Mouse (Mus musculus): ENCODE data around the gene Gm49403. TPM values are rescaled to one million over a fixed set of nuclear protein-coding genes. Genes with fewer than 3 reads are reported as not detected.

Gene Gm49403
- total RNA-seq, 2 experiments from 2014 or later: not detected

Other genes with a start within 250 kb of the Gm49403 start
Only the 30 nearest of the 32 such genes appear.
- 150 and 218 TPM in 2 replicates for gene Slc3a2, start 160.6 kb upstream of the Gm49403 start, total RNA-seq (2015; ENCODE audit: low replicate concordance)
- 337 and 409 TPM in 2 replicates for gene Slc3a2, start 160.6 kb upstream of the Gm49403 start, total RNA-seq (2017; ENCODE audit: low replicate concordance)
- gene Wdr74, start 148.1 kb upstream of the Gm49403 start, total RNA-seq (2015; ENCODE audit: low replicate concordance): 7.9 and 61.9 TPM in 2 replicates
- 15.3 and 18.3 TPM in 2 replicates for gene Wdr74, start 148.1 kb upstream of the Gm49403 start, total RNA-seq (2017; ENCODE audit: low replicate concordance)
- not detected in 2 replicates for gene 1700092M07Rik, start 143.2 kb upstream of the Gm49403 start, total RNA-seq (2015; ENCODE audit: low replicate concordance)
- not detected in 2 replicates for gene 1700092M07Rik, start 143.2 kb upstream of the Gm49403 start, total RNA-seq (2017; ENCODE audit: low replicate concordance)
- 105 and 119 TPM in 2 replicates for gene Stx5a, start 142.5 kb upstream of the Gm49403 start, total RNA-seq (2015; ENCODE audit: low replicate concordance)
- 161 and 226 TPM in 2 replicates for gene Stx5a, start 142.5 kb upstream of the Gm49403 start, total RNA-seq (2017; ENCODE audit: low replicate concordance)
- gene Nxf1, start 126.9 kb upstream of the Gm49403 start, total RNA-seq (2015; ENCODE audit: low replicate concordance): 135 and 146 TPM in 2 replicates
- 35.0 and 81.7 TPM in 2 replicates for gene Nxf1, start 126.9 kb upstream of the Gm49403 start, total RNA-seq (2017; ENCODE audit: low replicate concordance)
- gene Tmem223, start 112.9 kb upstream of the Gm49403 start, total RNA-seq (2015; ENCODE audit: low replicate concordance): 9.4 and 11.0 TPM in 2 replicates
- 3.1 and 6.8 TPM in 2 replicates for gene Tmem223, start 112.9 kb upstream of the Gm49403 start, total RNA-seq (2017; ENCODE audit: low replicate concordance)
- gene Tmem179b, start 109.5 kb upstream of the Gm49403 start, total RNA-seq (2015; ENCODE audit: low replicate concordance): 55.1 and 59.6 TPM in 2 replicates
- 24.3 and 37.4 TPM in 2 replicates for gene Tmem179b, start 109.5 kb upstream of the Gm49403 start, total RNA-seq (2017; ENCODE audit: low replicate concordance)
- 1.2 and 5.9 TPM in 2 replicates for gene Taf6l, start 97.5 kb upstream of the Gm49403 start, total RNA-seq (2015; ENCODE audit: low replicate concordance)
- 1.0 and 9.5 TPM in 2 replicates for gene Taf6l, start 97.5 kb upstream of the Gm49403 start, total RNA-seq (2017; ENCODE audit: low replicate concordance)
- 21.5 and 23.0 TPM in 2 replicates for gene Polr2g, start 85.4 kb upstream of the Gm49403 start, total RNA-seq (2015; ENCODE audit: low replicate concordance)
- 9.9 and 20.1 TPM in 2 replicates for gene Polr2g, start 85.4 kb upstream of the Gm49403 start, total RNA-seq (2017; ENCODE audit: low replicate concordance)
- 0.42 TPM in 1 of 2 replicates, not detected in the other for gene Zbtb3, start 81.4 kb upstream of the Gm49403 start, total RNA-seq (2015; ENCODE audit: low replicate concordance)
- gene Zbtb3, start 81.4 kb upstream of the Gm49403 start, total RNA-seq (2017; ENCODE audit: low replicate concordance): 0.60 TPM in 1 of 2 replicates, not detected in the other
- 10.0 and 13.6 TPM in 2 replicates for gene Ttc9c, start 64.6 kb upstream of the Gm49403 start, total RNA-seq (2015; ENCODE audit: low replicate concordance)
- 13.8 and 20.1 TPM in 2 replicates for gene Ttc9c, start 64.6 kb upstream of the Gm49403 start, total RNA-seq (2017; ENCODE audit: low replicate concordance)
- 14.4 and 27.4 TPM in 2 replicates for gene Hnrnpul2, start 63.9 kb upstream of the Gm49403 start, total RNA-seq (2015; ENCODE audit: low replicate concordance)
- gene Hnrnpul2, start 63.9 kb upstream of the Gm49403 start, total RNA-seq (2017; ENCODE audit: low replicate concordance): 42.6 and 58.0 TPM in 2 replicates
- gene AC129217.1, start 54.2 kb upstream of the Gm49403 start, total RNA-seq (2015; ENCODE audit: low replicate concordance): 4.2 TPM in 1 of 2 replicates, not detected in the other
- 14.8 TPM in 1 of 2 replicates, not detected in the other for gene AC129217.1, start 54.2 kb upstream of the Gm49403 start, total RNA-seq (2017; ENCODE audit: low replicate concordance)
- 28.8 and 40.3 TPM in 2 replicates for gene Bscl2, start 46.5 kb upstream of the Gm49403 start, total RNA-seq (2015; ENCODE audit: low replicate concordance)
- gene Bscl2, start 46.5 kb upstream of the Gm49403 start, total RNA-seq (2017; ENCODE audit: low replicate concordance): 12.7 and 16.4 TPM in 2 replicates
- not detected in 2 replicates for gene Gng3, start 44.7 kb upstream of the Gm49403 start, total RNA-seq (2015; ENCODE audit: low replicate concordance)
- gene Gng3, start 44.7 kb upstream of the Gm49403 start, total RNA-seq (2017; ENCODE audit: low replicate concordance): 0.56 TPM in 1 of 2 replicates, not detected in the other
- gene Lrrn4cl, start 33.2 kb upstream of the Gm49403 start, total RNA-seq (2015; ENCODE audit: low replicate concordance): not detected in 2 replicates
- not detected in 2 replicates for gene Lrrn4cl, start 33.2 kb upstream of the Gm49403 start, total RNA-seq (2017; ENCODE audit: low replicate concordance)
- 18.6 and 20.6 TPM in 2 replicates for gene Ubxn1, start 12.4 kb upstream of the Gm49403 start, total RNA-seq (2015; ENCODE audit: low replicate concordance)
- gene Ubxn1, start 12.4 kb upstream of the Gm49403 start, total RNA-seq (2017; ENCODE audit: low replicate concordance): 43.0 and 65.7 TPM in 2 replicates
- gene Uqcc3, start 3.0 kb upstream of the Gm49403 start, total RNA-seq (2015; ENCODE audit: low replicate concordance): 1.5 and 8.4 TPM in 2 replicates
- 11.8 and 12.3 TPM in 2 replicates for gene Uqcc3, start 3.0 kb upstream of the Gm49403 start, total RNA-seq (2017; ENCODE audit: low replicate concordance)
- gene Lbhd1, start 198 bp upstream of the Gm49403 start, total RNA-seq (2015; ENCODE audit: low replicate concordance): 24.2 and 24.4 TPM in 2 replicates
- 6.0 and 23.1 TPM in 2 replicates for gene Lbhd1, start 198 bp upstream of the Gm49403 start, total RNA-seq (2017; ENCODE audit: low replicate concordance)
- gene 1810009A15Rik, start 4.9 kb downstream of the Gm49403 start, total RNA-seq (2015; ENCODE audit: low replicate concordance): 14.6 and 21.3 TPM in 2 replicates
- 13.5 and 23.3 TPM in 2 replicates for gene 1810009A15Rik, start 4.9 kb downstream of the Gm49403 start, total RNA-seq (2017; ENCODE audit: low replicate concordance)
- gene Gm49416, start 5.0 kb downstream of the Gm49403 start, total RNA-seq (2015; ENCODE audit: low replicate concordance): not detected in 2 replicates
- gene Gm49416, start 5.0 kb downstream of the Gm49403 start, total RNA-seq (2017; ENCODE audit: low replicate concordance): not detected in 2 replicates
- gene Ints5, start 9.1 kb downstream of the Gm49403 start, total RNA-seq (2015; ENCODE audit: low replicate concordance): 2.3 and 7.1 TPM in 2 replicates
- 4.7 and 5.4 TPM in 2 replicates for gene Ints5, start 9.1 kb downstream of the Gm49403 start, total RNA-seq (2017; ENCODE audit: low replicate concordance)
- 12.7 and 20.9 TPM in 2 replicates for gene Ganab, start 14.1 kb downstream of the Gm49403 start, total RNA-seq (2015; ENCODE audit: low replicate concordance)
- gene Ganab, start 14.1 kb downstream of the Gm49403 start, total RNA-seq (2017; ENCODE audit: low replicate concordance): 19.5 and 20.4 TPM in 2 replicates
- 12.5 and 14.2 TPM in 2 replicates for gene B3gat3, start 36.4 kb downstream of the Gm49403 start, total RNA-seq (2015; ENCODE audit: low replicate concordance)
- gene B3gat3, start 36.4 kb downstream of the Gm49403 start, total RNA-seq (2017; ENCODE audit: low replicate concordance): 11.1 and 12.4 TPM in 2 replicates
- gene Rom1, start 45.4 kb downstream of the Gm49403 start, total RNA-seq (2015; ENCODE audit: low replicate concordance): 1.2 TPM in 1 of 2 replicates, not detected in the other
- gene Rom1, start 45.4 kb downstream of the Gm49403 start, total RNA-seq (2017; ENCODE audit: low replicate concordance): 1.7 and 3.0 TPM in 2 replicates
- gene Eml3, start 45.6 kb downstream of the Gm49403 start, total RNA-seq (2015; ENCODE audit: low replicate concordance): 1.7 and 4.8 TPM in 2 replicates
- gene Eml3, start 45.6 kb downstream of the Gm49403 start, total RNA-seq (2017; ENCODE audit: low replicate concordance): 6.3 and 8.3 TPM in 2 replicates
- 16.9 and 22.8 TPM in 2 replicates for gene Mta2, start 57.9 kb downstream of the Gm49403 start, total RNA-seq (2015; ENCODE audit: low replicate concordance)
- 39.5 and 54.4 TPM in 2 replicates for gene Mta2, start 57.9 kb downstream of the Gm49403 start, total RNA-seq (2017; ENCODE audit: low replicate concordance)
- gene Tut1, start 69.9 kb downstream of the Gm49403 start, total RNA-seq (2015; ENCODE audit: low replicate concordance): 1.0 and 2.7 TPM in 2 replicates
- gene Tut1, start 69.9 kb downstream of the Gm49403 start, total RNA-seq (2017; ENCODE audit: low replicate concordance): 2.3 and 6.8 TPM in 2 replicates
- gene Eef1g, start 83.1 kb downstream of the Gm49403 start, total RNA-seq (2015; ENCODE audit: low replicate concordance): 181 and 213 TPM in 2 replicates
- 105 and 149 TPM in 2 replicates for gene Eef1g, start 83.1 kb downstream of the Gm49403 start, total RNA-seq (2017; ENCODE audit: low replicate concordance)
- 19.0 and 20.0 TPM in 2 replicates for gene Ahnak, start 105.4 kb downstream of the Gm49403 start, total RNA-seq (2015; ENCODE audit: low replicate concordance)
- 24.3 and 30.2 TPM in 2 replicates for gene Ahnak, start 105.4 kb downstream of the Gm49403 start, total RNA-seq (2017; ENCODE audit: low replicate concordance)